ENCODE assay signal across 11 mouse cellular contexts in the genomic region with DNA sequence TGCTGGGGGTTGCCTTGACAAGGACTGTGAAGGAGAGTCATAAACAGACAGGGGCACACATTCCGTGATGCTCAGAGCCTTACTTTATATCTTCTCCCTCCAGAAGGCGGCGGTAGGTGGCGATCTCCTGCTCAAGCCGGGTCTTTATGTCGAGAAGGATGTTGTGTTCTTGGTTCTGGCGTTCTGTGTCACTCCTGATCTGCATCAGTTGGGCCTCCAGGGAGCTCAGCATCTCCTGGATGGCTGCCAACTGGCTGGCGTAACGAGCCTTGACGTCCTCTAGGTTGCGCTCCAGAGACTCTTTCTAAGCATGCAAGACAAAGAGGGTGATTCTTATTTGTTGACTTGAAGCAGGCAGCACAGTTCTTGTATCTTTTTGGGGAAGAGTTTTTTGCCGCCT. TPM values are rescaled to one million over a fixed set of nuclear protein-coding genes. Genes with fewer than 3 reads are reported as not detected.
A peak's percentile ranks its signal among the peaks of the same experiment; 100 is the strongest.
DNase-seq lines count a peak whose midpoint lies in the region; ATAC-seq and TF ChIP-seq lines count a peak whose summit lies in the region.
"Had no signal": no experiment of that assay in that cellular context is flagged by ENCODE, and none has a peak within 500 bp of the region (broad histone marks: within the 10 kb centered on the region; RNA-seq: fewer than 3 reads in every experiment).

No protein-coding gene starts in this region.

- DNase-seq in forebrain, postnatal 0 days, result peak; percentile 70
- DNase-seq in forebrain, embryonic 10.5 days (ENCODE audit: extremely low spot score, low spot score), result no peak
- DNase-seq in lung, postnatal 10 days, result peak; percentile 30
- DNase-seq in lung, adult 18-20 months, result no peak
- peak; percentile 3 for DNase-seq in c-Kit-positive CD71-negative TER-119-negative erythroid progenitor cells, embryonic 14.5 days (ENCODE audit: low read depth)
- DNase-seq in thymus, adult 18-20 months, result no peak
- no peak for DNase-seq in thymus, postnatal 14 days

- H3K9ac ChIP-seq in forebrain, postnatal 0 days, result no peak overlapping the region
- H3K9ac ChIP-seq: heart, embryonic 13.5 days; lung, embryonic 15.5 days had no signal

- H3K27me3 ChIP-seq in forebrain, postnatal 0 days (ENCODE audit: insufficient read depth, low read length), result no peaks in the 10 kb centered on the region
- H3K27me3 ChIP-seq in forebrain, embryonic 10.5 days (ENCODE audit: poor library complexity, severe bottlenecking), result no peaks in the 10 kb centered on the region
- H3K27me3 ChIP-seq: heart, embryonic 13.5 days; lung, embryonic 15.5 days had no signal

- ATAC-seq in forebrain, postnatal 0 days, result peak; percentile 61

- no peaks in the 10 kb centered on the region for H3K36me3 ChIP-seq in forebrain, postnatal 0 days (ENCODE audit: insufficient read depth)
- no peaks in the 10 kb centered on the region for H3K36me3 ChIP-seq in forebrain, embryonic 10.5 days (replicated peaks)
- H3K36me3 ChIP-seq: heart, embryonic 13.5 days; lung, embryonic 15.5 days had no signal

- no peak overlapping the region for H3K4me3 ChIP-seq in forebrain, postnatal 0 days (ENCODE audit: low read depth, low read length)
- H3K4me3 ChIP-seq in forebrain, embryonic 10.5 days, result no peak overlapping the region
- no peak overlapping the region for H3K4me3 ChIP-seq in olfactory bulb, adult 2 months (ENCODE audit: insufficient read depth, low read depth, low read length)
- H3K4me3 ChIP-seq: heart, embryonic 13.5 days; lung, embryonic 15.5 days had no signal

- no peaks in the 10 kb centered on the region for H3K4me1 ChIP-seq in forebrain, postnatal 0 days (ENCODE audit: insufficient read depth)
- H3K4me1 ChIP-seq in forebrain, embryonic 10.5 days, result peaks cover 4% of the 10 kb centered on the region; the same call in 1 of the 2 replicates
- H3K4me1 ChIP-seq in olfactory bulb, adult 2 months (ENCODE audit: control insufficient read depth, insufficient read depth, low read length), result peaks cover 3% of the 10 kb centered on the region
- H3K4me1 ChIP-seq: heart, embryonic 13.5 days; lung, embryonic 15.5 days had no signal

- TF ChIP-seq CTCF in forebrain, postnatal 0 days (IDR thresholded peaks at IDR 0.05; ENCODE audit: low read depth), result peak; percentile 33; the same call in 1 of the 2 replicates
- peak; percentile 22; the same call in 1 of the 2 replicates for TF ChIP-seq CTCF in olfactory bulb, adult 2 months (IDR thresholded peaks at IDR 0.05; ENCODE audit: insufficient read depth, low read depth, low read length)

- no peaks in the 10 kb centered on the region for H3K9me3 ChIP-seq in forebrain, postnatal 0 days (ENCODE audit: low read length)
- no peaks in the 10 kb centered on the region for H3K9me3 ChIP-seq in forebrain, embryonic 10.5 days
- H3K9me3 ChIP-seq: heart, embryonic 13.5 days; lung, embryonic 15.5 days had no signal

- H3K27ac ChIP-seq in forebrain, postnatal 0 days (ENCODE audit: low read depth, low read length), result no peak overlapping the region
- H3K27ac ChIP-seq in forebrain, embryonic 10.5 days, result no peak overlapping the region
- no peak overlapping the region for H3K27ac ChIP-seq in olfactory bulb, adult 2 months (ENCODE audit: insufficient read depth, low read depth, low read length)
- H3K27ac ChIP-seq: heart, embryonic 13.5 days; lung, embryonic 15.5 days had no signal

- WGBS in forebrain, postnatal 0 days, result 32% methylated on average over 12 of the region's 12 CpGs
- 53% methylated on average over 12 of the region's 12 CpGs for WGBS in forebrain, embryonic 10.5 days
- WGBS in olfactory bulb, adult 2 months, result 29% methylated on average over 12 of the region's 12 CpGs

- no peak overlapping the region for H3K4me2 ChIP-seq in forebrain, postnatal 0 days (ENCODE audit: low read depth)
- H3K4me2 ChIP-seq: heart, embryonic 13.5 days; lung, embryonic 15.5 days had no signal

- no peak for TF ChIP-seq POLR2A in olfactory bulb, adult 2 months (IDR thresholded peaks at IDR 0.05; ENCODE audit: insufficient read depth, low read depth, low read length)

RNA-seq across cellular contexts. Expression of gene Krt20, which starts 7.3 kb away (rescaled TPM):
- total RNA-seq in forebrain, postnatal 0 days (2014; rRNA removed), result not detected in 2 replicates
- polyA plus RNA-seq in forebrain, postnatal 0 days (2015; fragmentation: Nextera tagmentation; extraction: Ambion mirVana), result 0.09 and 0.10 TPM in 2 replicates
- 0.35 and 0.64 TPM in 2 replicates for polyA plus RNA-seq in forebrain, embryonic 10.5 days (2016; fragmentation: Nextera tagmentation; extraction: Ambion mirVana)
- not detected in 2 replicates for polyA plus RNA-seq in olfactory bulb, adult 2 months (2012; ENCODE audit: insufficient read depth, insufficient read length, low replicate concordance, missing spikeins)

RNA-seq across cellular contexts. Expression of gene Krt12, which starts 8.6 kb away (rescaled TPM):
- total RNA-seq in forebrain, postnatal 0 days (2014; rRNA removed), result 0.14 and 1.6 TPM in 2 replicates
- polyA plus RNA-seq in forebrain, postnatal 0 days (2015; fragmentation: Nextera tagmentation; extraction: Ambion mirVana), result 1.3 and 2.0 TPM in 2 replicates
- not detected in 2 replicates for polyA plus RNA-seq in forebrain, embryonic 10.5 days (2016; fragmentation: Nextera tagmentation; extraction: Ambion mirVana)
- not detected in 2 replicates for polyA plus RNA-seq in olfactory bulb, adult 2 months (2012; ENCODE audit: insufficient read depth, insufficient read length, low replicate concordance, missing spikeins)
- polyA plus RNA-seq: heart, embryonic 13.5 days; testis, adult 2 months had no signal

RNA-seq across cellular contexts. Expression of gene Krt10, which starts 41.5 kb away (rescaled TPM):
- total RNA-seq in forebrain, postnatal 0 days (2014; rRNA removed), result 4.0 and 7.1 TPM in 2 replicates
- polyA plus RNA-seq in forebrain, postnatal 0 days (2015; fragmentation: Nextera tagmentation; extraction: Ambion mirVana), result 36.3 and 43.3 TPM in 2 replicates
- 20.6 and 22.0 TPM in 2 replicates for polyA plus RNA-seq in forebrain, embryonic 10.5 days (2016; fragmentation: Nextera tagmentation; extraction: Ambion mirVana)
- polyA plus RNA-seq in olfactory bulb, adult 2 months (2012; ENCODE audit: insufficient read depth, insufficient read length, low replicate concordance, missing spikeins), result not detected in 2 replicates

RNA-seq across cellular contexts. Expression of gene Krt28, which starts 56.0 kb away (rescaled TPM):
- 0.15 and 0.19 TPM in 2 replicates for total RNA-seq in forebrain, postnatal 0 days (2014; rRNA removed)
- polyA plus RNA-seq in forebrain, postnatal 0 days (2015; fragmentation: Nextera tagmentation; extraction: Ambion mirVana), result 0.24 and 0.48 TPM in 2 replicates
- polyA plus RNA-seq in forebrain, embryonic 10.5 days (2016; fragmentation: Nextera tagmentation; extraction: Ambion mirVana), result 0.22 and 0.36 TPM in 2 replicates
- not detected in 2 replicates for polyA plus RNA-seq in olfactory bulb, adult 2 months (2012; ENCODE audit: insufficient read depth, insufficient read length, low replicate concordance, missing spikeins)
- polyA plus RNA-seq: heart, embryonic 13.5 days had no signal

Comparison
In these comparisons a context has a peak if more than half of its experiments do, and no peak if none do; other contexts are left out.
1. DNase-seq: peak in forebrain, postnatal 0 days (single experiment), lung, postnatal 10 days (single experiment) and c-Kit-positive CD71-negative TER-119-negative erythroid progenitor cells, embryonic 14.5 days (single experiment); none in forebrain, embryonic 10.5 days (single experiment), lung, adult 18-20 months (0 of 2), thymus, adult 18-20 months (0 of 2) and thymus, postnatal 14 days (single experiment).
2. RNA of gene Krt10, which starts 41.5 kb away (polyA plus RNA-seq): 36.3 to 43.3 TPM in forebrain, postnatal 0 days and 20.6 to 22.0 TPM in forebrain, embryonic 10.5 days; not detected in olfactory bulb, adult 2 months; every median in the first group is over 10 times any median in the second.